Mouse (Mus musculus) thymus, adult 2 months (tissue): Measurements from ENCODE around the gene Sigmar1.
"Not testable (repeated sequence)": the region's sequence is repeated elsewhere in the genome, so short reads cannot be mapped to it uniquely, and the experiment has no call there.

Experiments used
- CTCF ChIP-seq: fragments of 200-500 bp; IDR thresholded peaks from 2 replicates; pipeline ENCODE4 v1.5.1; 2012; ENCODE audit warnings: mild to moderate bottlenecking, control low read depth, low read length, moderate library complexity, borderline replicate concordance; ENCODE audit not compliant: control insufficient read depth, poor library complexity, insufficient read depth; ENCODE audit errors: extremely low read depth
- POLR2A ChIP-seq: fragments of 200-500 bp; IDR thresholded peaks from 2 replicates; pipeline ENCODE4 v1.6.1; 2012; ENCODE audit warnings: mild to moderate bottlenecking, low read length, control low read depth, moderate library complexity; ENCODE audit not compliant: control insufficient read depth, poor library complexity, insufficient read depth; ENCODE audit errors: extremely low read depth

DNA sequence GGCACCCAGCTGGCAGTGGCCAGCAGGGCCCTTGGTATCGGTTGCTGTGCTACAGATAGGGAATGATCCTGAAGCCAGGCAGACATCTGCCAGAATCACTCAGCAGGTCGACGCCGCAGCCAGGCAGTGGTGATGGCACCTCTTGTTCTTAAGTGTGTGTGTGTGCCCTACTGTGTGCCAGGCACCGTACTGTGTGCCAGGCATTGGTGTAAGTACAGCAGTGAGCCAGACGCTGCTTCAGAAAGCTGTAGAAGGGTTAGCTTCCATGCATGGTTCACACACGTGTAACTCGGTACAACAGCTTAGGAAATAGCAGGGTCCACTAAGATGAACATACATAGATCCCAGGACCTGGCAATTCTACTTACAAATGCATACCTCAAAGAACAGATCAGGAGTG lies 55.7 kb downstream of the Sigmar1 start:
- not testable (repeated sequence) for TF ChIP-seq POLR2A, CTCF
